Mouse (Mus musculus) cerebellum, adult 2 months (tissue): ENCODE results near the gene 4930595D18Rik. TPM values are rescaled to one million over a fixed set of nuclear protein-coding genes. Genes with fewer than 3 reads are reported as not detected.

ENCODE experiments used
- DNase-seq, 2 experiments: peaks; one replicate each; pipeline ENCODE4 v3.0.0; 2021
- H3K27ac ChIP-seq: fragments of 200-500 bp; 2 replicates; pipeline ENCODE4 v1.5.1; 2012; ENCODE audit warnings: low read length, control low read depth, inconsistent platforms; ENCODE audit not compliant: insufficient read depth
- H3K27me3 ChIP-seq: fragments of 200-500 bp; 2 replicates; pipeline ENCODE4 v1.6.1; 2012; ENCODE audit warnings: inconsistent platforms, mild to moderate bottlenecking, low read length, moderate library complexity; ENCODE audit not compliant: control insufficient read depth, insufficient read depth
- H3K4me1 ChIP-seq: fragments of 200-500 bp; 2 replicates; pipeline ENCODE4 v1.6.1; 2011; ENCODE audit warnings: low read length; ENCODE audit not compliant: control insufficient read depth, insufficient read depth
- H3K4me3 ChIP-seq: fragments of 200-500 bp; replicated peaks from 2 replicates; pipeline ENCODE3; 2011; ENCODE audit warnings: mild to moderate bottlenecking, low read depth, low read length, control low read depth; ENCODE audit not compliant: insufficient read depth
- CTCF ChIP-seq: fragments of 200-500 bp; IDR thresholded peaks from 2 replicates; pipeline ENCODE4 v1.5.1; 2011; ENCODE audit warnings: low read depth, mild to moderate bottlenecking, control low read depth, low read length, moderate library complexity, borderline replicate concordance; ENCODE audit not compliant: insufficient read depth
- POLR2A ChIP-seq: fragments of 200-500 bp; IDR thresholded peaks from 2 replicates; pipeline ENCODE4 v1.6.1; 2011; ENCODE audit warnings: low read length, control low read depth, borderline replicate concordance; ENCODE audit not compliant: insufficient read depth
- WGBS: fragments of 180-500 bp; shearing (Covaris S2); methylation state at CpG from one replicate; pipeline ENCODE4 v1.1.7; 2018; 5-methylcytosine and 5-hydroxymethylcytosine counted together
- polyA plus RNA-seq: library from polyadenylated mRNA; depleted of rRNA; stranded (reverse); fragments of >200 nt; gene quantifications from 2 replicates; pipeline ENCODE4 v1.2.3, GENCODE M21; 2012

4930595D18Rik gene
- polyA plus RNA-seq, 1 experiment, result not detected

DNA sequence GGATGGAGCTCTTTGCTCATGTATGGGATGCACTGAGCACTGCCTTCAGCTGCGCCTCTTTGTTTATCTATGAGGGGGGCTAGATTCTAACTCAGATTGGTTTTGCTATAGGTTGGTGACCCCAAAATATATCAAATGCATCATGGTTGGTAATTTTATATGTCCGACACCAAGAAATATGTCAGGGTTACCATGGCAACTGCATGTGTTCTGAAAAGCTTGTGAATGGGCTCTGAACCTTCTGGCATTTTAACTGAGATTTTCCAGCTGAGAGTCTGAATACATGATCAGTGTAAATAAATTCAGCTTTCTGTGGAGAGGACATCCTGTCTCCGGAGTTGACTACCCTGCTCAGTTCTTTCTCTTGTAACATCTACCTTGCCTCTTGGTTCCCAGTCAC is 19.7 kb upstream of the 4930595D18Rik start:
- no peak overlapping the region for H3K4me3 ChIP-seq
- H3K27ac ChIP-seq, result no peak overlapping the region
- 63% methylated on average over 3 of the region's 3 CpGs for WGBS
- TF ChIP-seq POLR2A (no peak), CTCF (no peak)
- H3K27me3 ChIP-seq, result no peaks in the 10 kb centered on the region
- H3K4me1 ChIP-seq, result no peaks in the 10 kb centered on the region; the same call in 1 of the 2 replicates
- DNase-seq, result no peak

DNA sequence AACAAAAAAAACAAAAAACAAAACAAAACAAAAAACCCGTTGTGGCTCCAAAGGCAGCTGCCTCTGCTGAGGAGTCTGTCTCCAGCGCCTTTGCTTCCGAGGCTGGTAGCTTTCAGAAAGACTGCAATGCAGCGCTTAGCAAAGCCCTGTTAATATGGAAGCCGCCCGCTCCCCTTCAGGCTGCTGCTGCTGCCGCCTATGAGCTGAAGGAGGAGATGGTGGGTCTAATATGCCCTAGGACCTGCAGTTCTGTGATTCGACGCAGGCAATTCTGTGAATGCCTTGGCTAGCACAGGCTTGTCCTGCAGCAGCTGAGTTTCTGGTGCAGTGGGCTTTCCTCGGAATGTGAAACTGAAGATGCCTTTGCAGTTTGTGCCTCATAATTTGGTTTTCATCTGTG is 18.8 kb upstream of the 4930595D18Rik start:
- H3K4me3 ChIP-seq, result no peak overlapping the region
- DNase-seq, result no peak
- WGBS, result 69% methylated on average over 10 of the region's 10 CpGs

GRCm38 (mm10) chr12:111196548-111196947 is 12.3 kb upstream of the 4930595D18Rik start:
- Histone ChIP-seq H3K27ac (no peak overlapping the region), H3K4me3 (no peak overlapping the region), H3K27me3 (no peaks in the 10 kb centered on the region), H3K4me1 (peaks cover 13% of the 10 kb centered on the region)
- TF ChIP-seq CTCF, result no peak
- no peak for TF ChIP-seq POLR2A
- DNase-seq, result no peak
- WGBS, result 92% methylated on average over 4 of the region's 4 CpGs

More for the DNA sequence above, 18.8 kb upstream of the 4930595D18Rik start:
- TF ChIP-seq POLR2A (no peak), CTCF (no peak)
- no peaks in the 10 kb centered on the region; the same call in 1 of the 2 replicates for H3K4me1 ChIP-seq
- no peak overlapping the region for H3K27ac ChIP-seq
- H3K27me3 ChIP-seq, result no peaks in the 10 kb centered on the region

DNA sequence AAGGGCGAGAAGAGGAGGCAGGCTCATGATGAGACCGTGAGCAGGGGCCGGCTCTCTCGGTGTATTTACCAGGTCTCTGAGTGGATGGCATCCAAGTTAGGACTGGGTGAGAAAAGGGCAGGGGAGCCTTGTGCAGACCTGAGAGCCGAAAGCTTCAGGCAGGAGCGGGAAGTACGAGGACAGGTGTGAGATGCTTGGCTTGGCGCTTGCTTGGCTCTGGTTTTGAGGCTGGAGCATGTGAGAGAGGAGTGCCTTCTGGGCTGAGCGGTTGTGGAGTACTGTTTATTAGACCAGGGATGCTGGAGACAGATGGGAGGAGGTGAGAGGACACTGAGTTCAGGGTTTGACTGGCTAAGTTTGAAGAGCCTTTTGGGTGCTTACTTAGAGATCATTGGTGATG is 9.0 kb upstream of the 4930595D18Rik start:
- no peak for TF ChIP-seq POLR2A
- TF ChIP-seq CTCF, result no peak
- Histone ChIP-seq H3K4me1 (peaks cover 18% of the 10 kb centered on the region), H3K27me3 (no peaks in the 10 kb centered on the region), H3K4me3 (no peak overlapping the region), H3K27ac (no peak overlapping the region)
- peak; percentile 41 to 49 for DNase-seq
- 18% methylated on average over 9 of the region's 9 CpGs for WGBS

DNA sequence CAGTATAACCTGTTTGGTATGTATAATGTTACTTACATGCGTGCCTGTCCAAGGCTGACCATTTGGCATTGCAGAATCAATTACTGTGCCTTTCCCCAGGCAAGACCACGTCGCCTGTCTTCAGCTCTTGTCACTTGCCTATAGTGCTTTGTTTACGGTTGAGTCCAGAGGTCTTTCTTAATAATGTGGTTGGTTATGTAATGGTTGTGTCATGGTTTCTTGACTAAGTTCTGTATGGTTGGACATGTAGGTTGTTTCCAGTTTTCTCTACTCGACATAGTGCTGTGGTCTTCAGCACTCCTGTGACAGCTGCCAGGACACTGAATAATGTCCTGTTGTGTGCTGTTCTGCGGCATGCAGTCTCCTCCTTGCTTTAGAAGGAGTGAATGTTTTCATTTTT is 8.5 kb upstream of the 4930595D18Rik start:
- Histone ChIP-seq H3K4me3 (no peak overlapping the region), H3K27ac (no peak overlapping the region)
- 79% methylated on average over 6 of the region's 6 CpGs for WGBS

GRCm38 (mm10) chr12:111190891-111191290 is 6.6 kb upstream of the 4930595D18Rik start:
- DNase-seq, result no peak
- Histone ChIP-seq H3K27ac (no peak overlapping the region), H3K4me3 (no peak overlapping the region), H3K4me1 (peaks cover 15% of the 10 kb centered on the region), H3K27me3 (no peaks in the 10 kb centered on the region)
- no peak for TF ChIP-seq POLR2A
- no peak for TF ChIP-seq CTCF
- 71% methylated on average over 2 of the region's 2 CpGs for WGBS

More for the DNA sequence above, 8.5 kb upstream of the 4930595D18Rik start:
- H3K4me1 ChIP-seq, result peaks cover 18% of the 10 kb centered on the region
- no peak for TF ChIP-seq POLR2A
- DNase-seq, result no peak
- H3K27me3 ChIP-seq, result no peaks in the 10 kb centered on the region

DNA sequence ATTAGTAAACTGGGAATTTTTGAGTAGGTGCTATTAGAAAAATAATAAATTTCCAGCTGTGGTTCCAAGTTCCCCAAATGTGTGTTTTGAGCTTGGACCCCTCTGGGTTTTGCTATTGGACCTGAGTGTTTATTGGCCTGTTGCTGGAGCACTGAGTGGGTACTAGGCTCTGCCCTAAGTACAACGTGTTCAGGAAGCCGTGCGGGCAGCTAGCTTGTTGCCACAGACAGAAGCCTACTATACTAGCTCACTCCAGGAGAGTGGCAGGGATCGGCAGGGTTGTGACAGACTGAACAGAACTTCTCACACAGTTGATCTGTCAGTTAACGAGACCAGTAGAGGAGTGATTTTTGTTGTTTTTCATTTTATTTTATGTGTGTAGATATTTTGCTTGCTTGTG is 6.1 kb upstream of the 4930595D18Rik start:
- DNase-seq, result no peak
- H3K4me3 ChIP-seq, result no peak overlapping the region
- no peaks in the 10 kb centered on the region for H3K27me3 ChIP-seq
- peaks cover 14% of the 10 kb centered on the region for H3K4me1 ChIP-seq
- WGBS, result 76% methylated on average over 5 of the region's 5 CpGs
- TF ChIP-seq CTCF, result no peak
- no peak overlapping the region for H3K27ac ChIP-seq

DNA sequence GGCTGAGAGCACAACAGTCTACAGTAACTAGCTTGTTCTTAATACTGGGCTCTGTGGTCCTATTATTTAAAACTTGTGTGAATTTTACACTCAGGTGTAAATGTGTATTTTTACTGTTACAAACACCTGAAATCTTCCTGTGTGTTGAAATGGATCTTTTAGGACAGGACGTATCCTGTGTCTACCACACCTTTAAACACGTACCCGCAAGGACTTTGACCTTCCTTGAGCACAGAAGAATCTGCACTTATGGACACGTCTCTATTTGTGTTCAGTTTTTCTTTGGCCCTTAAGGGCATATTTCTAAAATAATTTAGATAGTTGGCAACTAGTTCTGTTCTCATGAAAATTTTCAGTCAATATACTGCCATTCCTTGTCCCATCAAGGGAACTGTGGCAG is 4.0 kb upstream of the 4930595D18Rik start:
- H3K27ac ChIP-seq, result no peak overlapping the region
- H3K4me3 ChIP-seq, result no peak overlapping the region
- TF ChIP-seq POLR2A, result no peak
- no peak for TF ChIP-seq CTCF
- peaks cover 17% of the 10 kb centered on the region for H3K4me1 ChIP-seq
- WGBS, result 98% methylated on average over 4 of the region's 4 CpGs
- no peaks in the 10 kb centered on the region for H3K27me3 ChIP-seq
- no peak for DNase-seq
